Mouse (Mus musculus) heart, embryonic 15.5 days (tissue): ENCODE results near the gene Cabp4. TPM values are rescaled to one million over a fixed set of nuclear protein-coding genes. Genes with fewer than 3 reads are reported as not detected.

Source experiments
- ATAC-seq: fragments of 200-750 bp; cut with Nextera tagmentation; replicated peaks from 2 replicates; pipeline ENCODE4 v1.8.0; 2017; ENCODE audit warnings: low read depth, moderate TSS enrichment; ENCODE audit not compliant: insufficient number of reproducible peaks, insufficient read depth, low FRiP score
- H3K27ac ChIP-seq: fragments of 300-500 bp; sonication (generic); 2 replicates; pipeline ENCODE4 v1.5.1; 2015; ENCODE audit warnings: mild to moderate bottlenecking, inconsistent platforms
- H3K27me3 ChIP-seq: fragments of 300-500 bp; sonication (generic); 2 replicates; pipeline ENCODE4 v1.6.1; 2015; ENCODE audit warnings: inconsistent platforms
- H3K36me3 ChIP-seq: fragments of 300-500 bp; sonication (generic); 2 replicates; pipeline ENCODE4 v1.6.1; 2015; ENCODE audit warnings: mild to moderate bottlenecking, inconsistent platforms
- H3K4me1 ChIP-seq: fragments of 300-500 bp; sonication (generic); replicated peaks from 2 replicates; pipeline ENCODE4 v1.6.1; 2015; ENCODE audit warnings: inconsistent platforms
- H3K4me2 ChIP-seq: fragments of 300-500 bp; sonication (generic); 2 replicates; pipeline ENCODE4 v1.6.1; 2015; ENCODE audit warnings: inconsistent platforms, mild to moderate bottlenecking, moderate library complexity
- H3K4me3 ChIP-seq: fragments of 300-500 bp; sonication (generic); 2 replicates; pipeline ENCODE4 v1.5.1; 2015; ENCODE audit warnings: mild to moderate bottlenecking, inconsistent platforms
- H3K9ac ChIP-seq: fragments of 300-500 bp; sonication (generic); 2 replicates; pipeline ENCODE4 v1.6.1; 2015; ENCODE audit warnings: mild to moderate bottlenecking, inconsistent platforms
- H3K9me3 ChIP-seq: fragments of 300-500 bp; sonication (generic); replicated peaks from 2 replicates; pipeline ENCODE4 v1.6.1; 2016; ENCODE audit warnings: inconsistent platforms
- WGBS: fragments of 180-500 bp; shearing (Covaris S2); methylation state at CpG from one replicate; pipeline ENCODE4 v1.1.7; 2015; ENCODE audit warnings: mixed read lengths; 5-methylcytosine and 5-hydroxymethylcytosine counted together
- polyA plus RNA-seq: library from polyadenylated mRNA; unstranded; fragments of >200 nt; fragmentation: Nextera tagmentation; extraction: Ambion mirVana; gene quantifications from 2 replicates; pipeline ENCODE4 v1.2.1, GENCODE M21; 2015

The Cabp4 gene
- not detected in 2 replicates for polyA plus RNA-seq

- Histone ChIP-seq H3K27ac (no peak within 1 kb of the TSS), H3K36me3 (no peaks in the 10 kb centered on the region), H3K4me1 (peaks cover 8% of the 10 kb centered on the region), H3K9me3 (no peaks in the 10 kb centered on the region), H3K4me2 (no peak within 1 kb of the TSS), H3K9ac (no peak within 1 kb of the TSS), H3K4me3 (no peak within 1 kb of the TSS), H3K27me3 (no peaks in the 10 kb centered on the region)
- no peak for ATAC-seq
- 64% methylated on average over 7 of the region's 7 CpGs for WGBS
Measured at GRCm38 (mm10) chr19:4143759-4144268, at the start of gene Cabp4. Gene Cabp4, minus strand, starts transcription at chr19:4144033.

DNA sequence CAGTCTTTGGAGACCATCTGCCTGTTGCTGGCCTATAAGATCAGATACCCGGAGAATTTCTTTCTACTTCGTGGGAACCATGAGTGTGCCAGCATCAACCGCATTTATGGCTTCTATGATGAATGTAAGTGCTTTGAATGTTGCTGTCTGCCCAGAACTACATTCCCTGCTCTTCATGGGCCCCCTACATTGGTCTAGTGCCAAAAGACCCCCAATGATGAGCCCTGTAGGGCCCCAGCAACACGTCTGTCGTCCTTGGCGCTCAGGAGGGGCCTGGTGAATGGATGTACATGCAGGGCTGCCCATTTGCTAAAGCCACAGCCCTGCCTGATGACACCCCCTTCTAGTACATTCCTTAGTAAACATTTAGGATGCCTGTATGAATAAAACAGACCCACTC, 49.3 kb upstream of the Cabp4 start:
- Histone ChIP-seq H3K4me2 (peak overlapping the region; percentile 87), H3K9me3 (no peaks in the 10 kb centered on the region), H3K4me3 (peak overlapping the region; percentile 84), H3K9ac (peak overlapping the region; percentile 98), H3K27ac (peak overlapping the region; percentile 89), H3K36me3 (peaks cover 46% of the 10 kb centered on the region), H3K27me3 (no peaks in the 10 kb centered on the region), H3K4me1 (peaks cover 48% of the 10 kb centered on the region)
- WGBS = 51% methylated on average over 6 of the region's 6 CpGs
- no peak for ATAC-seq

DNA sequence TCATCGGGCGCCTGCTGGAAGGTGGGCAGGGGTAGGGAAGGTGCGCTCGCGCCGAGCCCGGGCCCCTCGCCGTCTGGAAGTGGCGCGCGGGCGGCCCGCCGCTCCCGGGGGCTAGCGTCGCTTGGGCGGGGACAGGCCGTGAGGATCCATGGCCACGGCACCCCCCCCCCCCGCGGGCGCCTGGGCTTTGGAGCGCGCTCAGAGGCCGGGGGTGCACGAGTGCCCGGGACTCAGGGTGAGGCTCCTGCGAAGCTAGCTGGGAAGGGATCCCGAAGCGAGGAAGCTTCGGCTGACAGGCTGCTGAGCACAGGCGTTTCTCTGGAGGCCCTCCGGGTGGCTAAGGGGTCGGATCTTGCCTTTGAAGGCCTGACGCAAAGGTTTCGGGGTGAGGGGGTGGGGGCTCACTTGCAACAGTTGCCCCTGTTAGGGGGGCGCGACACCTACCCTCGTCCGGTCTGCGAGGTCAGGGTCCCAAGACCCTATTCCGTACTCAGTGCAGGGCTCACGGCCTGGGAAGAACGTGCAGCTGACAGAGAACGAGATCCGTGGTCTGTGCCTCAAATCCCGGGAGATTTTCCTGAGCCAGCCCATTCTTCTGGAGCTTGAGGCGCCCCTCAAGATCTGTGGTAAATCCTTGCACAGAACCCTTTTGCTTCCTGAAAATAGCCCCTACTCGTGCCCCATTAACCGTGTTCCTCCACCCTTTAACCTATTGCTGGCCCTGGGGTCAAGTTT, 48.6 kb upstream of the Cabp4 start:
- under 1% methylated on average over 52 of the region's 52 CpGs for WGBS
- Histone ChIP-seq H3K9me3 (no peaks in the 10 kb centered on the region), H3K4me3 (peak overlapping the region; percentile 84), H3K9ac (peak overlapping the region; percentile 98), H3K27ac (peak overlapping the region; percentile 89), H3K27me3 (no peaks in the 10 kb centered on the region), H3K4me1 (peaks cover 54% of the 10 kb centered on the region), H3K4me2 (peak overlapping the region; percentile 87), H3K36me3 (peaks cover 40% of the 10 kb centered on the region)
- peak; percentile 57 for ATAC-seq

GRCm38 (mm10) chr19:4191528-4192250, 47.9 kb upstream of the Cabp4 start, which contains the start of gene Ppp1ca:
Gene Ppp1ca, plus strand, starts transcription at chr19:4192065.
- 5% methylated on average over 37 of the region's 47 CpGs for WGBS
- ATAC-seq = peak; percentile 93
- Histone ChIP-seq H3K4me3 (peak within 1 kb of the TSS; percentile 84), H3K36me3 (peaks cover 35% of the 10 kb centered on the region), H3K27ac (peak within 1 kb of the TSS; percentile 89), H3K27me3 (no peaks in the 10 kb centered on the region), H3K4me1 (peaks cover 56% of the 10 kb centered on the region), H3K9ac (peak within 1 kb of the TSS; percentile 98), H3K9me3 (no peaks in the 10 kb centered on the region), H3K4me2 (peak within 1 kb of the TSS; percentile 87)

DNA sequence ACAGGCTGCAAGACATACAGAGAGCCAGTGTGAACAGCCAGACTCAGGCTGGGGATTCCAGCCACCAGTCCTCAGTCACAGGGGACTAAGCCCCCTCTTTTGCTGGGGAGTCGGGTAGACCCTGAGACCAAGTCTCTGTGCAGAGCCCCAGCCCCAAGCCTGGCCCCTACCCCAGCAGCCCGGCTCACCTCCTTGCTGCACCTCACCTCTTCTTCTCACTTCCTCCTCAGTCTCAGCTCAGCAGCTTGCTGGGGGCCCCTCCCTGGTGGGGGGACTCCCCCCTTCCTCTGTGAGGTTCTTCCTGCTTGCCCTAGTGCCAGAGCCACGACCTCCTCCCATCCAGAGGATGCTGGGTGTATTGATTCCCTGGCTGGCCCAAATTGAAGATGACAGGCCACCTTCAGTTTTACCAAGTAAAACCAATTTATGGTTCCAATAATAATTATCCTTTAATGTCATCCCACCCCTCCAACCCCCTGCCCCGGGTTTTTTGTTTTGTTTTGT, 47.0 kb upstream of the Cabp4 start, which contains the start of gene Tbc1d10c:
TSS of gene Tbc1d10c (minus strand) at position 454 of the 504 bp plus-strand sequence.
- ATAC-seq = no peak
- 63% methylated on average over 4 of the region's 4 CpGs for WGBS
- Histone ChIP-seq H3K4me1 (peaks cover 56% of the 10 kb centered on the region), H3K9ac (peak within 1 kb of the TSS; percentile 98), H3K9me3 (no peaks in the 10 kb centered on the region), H3K4me2 (peak within 1 kb of the TSS; percentile 87), H3K27me3 (no peaks in the 10 kb centered on the region), H3K36me3 (peaks cover 28% of the 10 kb centered on the region), H3K27ac (peak within 1 kb of the TSS; percentile 89), H3K4me3 (peak within 1 kb of the TSS; percentile 84)

GRCm38 (mm10) chr19:4189051-4189620, 45.3 kb upstream of the Cabp4 start:
- no peaks in the 10 kb centered on the region for H3K27me3 ChIP-seq
- no peak overlapping the region for H3K9ac ChIP-seq
- no peak for ATAC-seq
- no peak overlapping the region for H3K4me3 ChIP-seq
- H3K27ac ChIP-seq = no peak overlapping the region
- H3K4me1 ChIP-seq = peaks cover 58% of the 10 kb centered on the region
- peak overlapping the region; percentile 3; the same call in 1 of the 2 replicates for H3K4me2 ChIP-seq
- H3K36me3 ChIP-seq = peaks cover 10% of the 10 kb centered on the region
- WGBS = 85% methylated on average over 12 of the region's 12 CpGs
- H3K9me3 ChIP-seq = no peaks in the 10 kb centered on the region

DNA sequence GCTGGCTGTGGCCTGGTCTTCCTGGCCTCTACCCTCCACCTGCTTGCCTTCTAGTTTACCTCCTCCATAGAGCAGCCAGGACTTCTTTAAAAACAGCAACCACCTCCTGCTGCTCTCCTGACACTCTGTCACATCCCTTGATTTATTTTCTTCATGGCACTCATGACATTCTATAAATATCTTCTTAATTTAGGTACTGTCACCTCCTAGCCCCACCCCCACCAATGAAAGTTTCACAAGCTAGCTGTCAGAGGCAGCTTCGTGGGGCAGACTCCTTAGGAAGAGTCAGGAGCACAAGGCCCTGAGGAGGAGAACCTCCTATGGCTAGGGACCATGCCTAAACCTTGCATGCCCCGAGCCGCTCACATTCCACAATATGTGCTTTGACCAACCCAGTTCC, 43.5 kb upstream of the Cabp4 start:
- Histone ChIP-seq H3K4me2 (peak overlapping the region; percentile 6; the same call in 1 of the 2 replicates), H3K9me3 (no peaks in the 10 kb centered on the region), H3K4me1 (peaks cover 44% of the 10 kb centered on the region), H3K36me3 (no peaks in the 10 kb centered on the region), H3K9ac (no peak overlapping the region), H3K27me3 (no peaks in the 10 kb centered on the region), H3K4me3 (no peak overlapping the region), H3K27ac (peak overlapping the region; percentile 32; the same call in 1 of the 2 replicates)
- no peak for ATAC-seq
- WGBS = 58% methylated on average over 3 of the region's 3 CpGs

DNA sequence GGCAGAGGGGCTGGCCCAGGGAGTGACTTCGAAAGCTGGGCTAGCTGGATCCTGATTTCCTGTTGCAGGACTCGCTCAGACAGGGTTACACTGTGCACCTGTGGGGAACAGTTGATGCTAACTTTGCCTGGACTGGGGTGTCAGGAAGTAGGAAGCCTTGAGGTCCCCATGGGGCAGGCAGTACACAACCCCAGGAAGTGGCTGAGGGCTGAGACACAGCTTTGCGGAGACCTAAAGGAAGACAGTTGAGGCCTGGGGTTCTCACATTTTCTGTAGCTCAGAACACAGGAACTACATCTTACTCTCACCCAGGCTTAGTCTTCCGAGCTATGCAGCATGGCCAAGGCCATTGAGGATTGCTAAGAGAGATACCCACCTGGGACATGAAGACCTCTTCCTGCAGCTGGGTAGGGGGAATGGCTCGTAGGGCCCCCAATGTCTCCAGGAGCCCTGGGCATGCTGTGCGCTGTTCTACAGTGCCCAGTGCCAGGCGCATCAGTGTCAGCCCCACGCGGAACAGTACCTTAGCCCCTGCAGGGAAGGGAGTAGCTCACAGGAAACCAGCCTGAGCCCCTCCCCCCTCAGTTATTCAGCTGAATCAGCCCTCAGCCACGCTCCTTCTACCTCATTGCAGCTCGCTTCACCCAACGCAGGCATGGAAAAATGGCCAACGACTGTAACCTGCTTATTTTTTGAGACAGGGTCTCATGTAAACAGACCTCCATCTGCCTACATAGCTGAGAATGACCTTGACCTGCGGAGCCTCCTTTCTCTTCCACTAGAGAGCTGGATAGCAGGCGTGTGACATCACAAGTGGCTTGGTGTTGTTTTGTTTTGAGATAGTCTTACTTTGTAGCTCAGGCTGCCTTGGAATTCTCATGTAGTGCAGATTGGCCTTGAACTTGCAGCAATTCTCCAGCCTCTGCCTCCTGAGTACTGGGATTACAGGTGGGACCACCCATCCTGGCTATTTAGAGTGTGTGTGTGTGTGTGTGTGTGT, 41.4 kb upstream of the Cabp4 start:
- H3K9ac ChIP-seq = no peak overlapping the region
- H3K27me3 ChIP-seq = no peaks in the 10 kb centered on the region
- ATAC-seq = no peak; the same call in 1 of the 2 replicates
- H3K36me3 ChIP-seq = no peaks in the 10 kb centered on the region
- H3K9me3 ChIP-seq = no peaks in the 10 kb centered on the region
- H3K4me3 ChIP-seq = no peak overlapping the region
- peak overlapping the region; percentile 50 for H3K27ac ChIP-seq
- WGBS = 51% methylated on average over 15 of the region's 15 CpGs
- H3K4me1 ChIP-seq = peaks cover 34% of the 10 kb centered on the region
- 0 out of 2 replicates have a peak overlapping the region, but pooled peaks have one; percentile 8 for H3K4me2 ChIP-seq

DNA sequence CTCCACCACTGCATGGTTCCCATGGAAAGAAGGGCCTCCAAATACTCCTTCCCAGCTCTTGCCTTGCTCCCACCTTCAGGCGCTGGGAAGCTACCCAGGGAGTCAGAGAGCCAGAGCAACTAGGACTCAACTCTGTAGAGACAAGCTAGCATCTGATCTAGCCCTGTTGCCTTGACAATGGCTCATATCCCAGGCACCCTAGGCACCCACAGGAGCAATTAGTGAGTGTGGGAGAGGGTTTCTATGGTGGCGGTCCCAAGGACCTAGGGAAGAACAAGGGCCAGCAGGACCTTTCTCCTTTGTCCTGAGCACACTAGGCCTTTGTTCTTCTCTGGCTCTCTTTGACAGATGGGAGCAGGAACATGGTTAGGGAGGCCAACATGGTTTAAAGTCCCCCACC, 39.9 kb upstream of the Cabp4 start:
- no peak overlapping the region for H3K9ac ChIP-seq
- H3K9me3 ChIP-seq = no peaks in the 10 kb centered on the region
- H3K4me2 ChIP-seq = no peak overlapping the region
- H3K4me3 ChIP-seq = no peak overlapping the region
- H3K27ac ChIP-seq = no peak overlapping the region
- no peak for ATAC-seq
- 72% methylated on average over 2 of the region's 2 CpGs for WGBS
- no peaks in the 10 kb centered on the region for H3K36me3 ChIP-seq
- H3K27me3 ChIP-seq = no peaks in the 10 kb centered on the region
- peaks cover 34% of the 10 kb centered on the region for H3K4me1 ChIP-seq

GRCm38 (mm10) chr19:4181892-4182291, 38.1 kb upstream of the Cabp4 start:
- Histone ChIP-seq H3K27me3 (no peaks in the 10 kb centered on the region), H3K27ac (no peak overlapping the region), H3K4me3 (no peak overlapping the region), H3K4me2 (no peak overlapping the region), H3K36me3 (no peaks in the 10 kb centered on the region), H3K9me3 (no peaks in the 10 kb centered on the region), H3K9ac (no peak overlapping the region), H3K4me1 (peaks cover 24% of the 10 kb centered on the region)
- WGBS = 45% methylated on average over 3 of the region's 3 CpGs
- ATAC-seq = no peak
